Mouse (Mus musculus) hindbrain, embryonic 12.5 days (tissue): Measurements from ENCODE around the gene Lrrfip2. TPM values are rescaled to one million over a fixed set of nuclear protein-coding genes. Genes with fewer than 3 reads are reported as not detected.

Experiments used
- ATAC-seq: fragments of 200-750 bp; cut with Nextera tagmentation; 2 replicates; pipeline ENCODE4 v1.8.0; 2017; ENCODE audit warnings: moderate TSS enrichment; ENCODE audit not compliant: low FRiP score
- H3K27ac ChIP-seq: fragments of 300-500 bp; sonication (generic); 2 replicates; pipeline ENCODE4 v1.5.1; 2016; ENCODE audit warnings: mild to moderate bottlenecking
- H3K27me3 ChIP-seq: fragments of 300-500 bp; sonication (generic); 2 replicates; pipeline ENCODE4 v1.6.1; 2016; ENCODE audit warnings: mild to moderate bottlenecking
- H3K36me3 ChIP-seq: fragments of 300-500 bp; sonication (generic); 2 replicates; pipeline ENCODE4 v1.6.1; 2016; ENCODE audit warnings: mild to moderate bottlenecking
- H3K4me1 ChIP-seq: fragments of 300-500 bp; sonication (generic); 2 replicates; pipeline ENCODE4 v1.6.1; 2016
- H3K4me2 ChIP-seq: fragments of 300-500 bp; sonication (generic); replicated peaks from 2 replicates; pipeline ENCODE4 v1.6.1; 2016; ENCODE audit warnings: mild to moderate bottlenecking
- H3K4me3 ChIP-seq: fragments of 300-500 bp; sonication (generic); 2 replicates; pipeline ENCODE4 v1.5.1; 2016; ENCODE audit warnings: mild to moderate bottlenecking
- H3K9ac ChIP-seq: fragments of 300-500 bp; sonication (generic); 2 replicates; pipeline ENCODE4 v1.6.1; 2016; ENCODE audit warnings: mild to moderate bottlenecking, moderate library complexity
- H3K9me3 ChIP-seq: fragments of 300-500 bp; sonication (generic); replicated peaks from 2 replicates; pipeline ENCODE4 v1.6.1; 2016; ENCODE audit warnings: mild to moderate bottlenecking
- WGBS: fragments of 180-500 bp; shearing (Covaris S2); methylation state at CpG from one replicate; pipeline ENCODE4 v1.1.7; 2016; 5-methylcytosine and 5-hydroxymethylcytosine counted together
- polyA plus RNA-seq: library from polyadenylated mRNA; unstranded; fragments of >200 nt; fragmentation: Nextera tagmentation; extraction: Ambion mirVana; gene quantifications from 2 replicates; pipeline ENCODE4 v1.2.1, GENCODE M21; 2016

The Lrrfip2 gene
- polyA plus RNA-seq, 1 experiment from 2014 or later, result 50.5 TPM

DNA sequence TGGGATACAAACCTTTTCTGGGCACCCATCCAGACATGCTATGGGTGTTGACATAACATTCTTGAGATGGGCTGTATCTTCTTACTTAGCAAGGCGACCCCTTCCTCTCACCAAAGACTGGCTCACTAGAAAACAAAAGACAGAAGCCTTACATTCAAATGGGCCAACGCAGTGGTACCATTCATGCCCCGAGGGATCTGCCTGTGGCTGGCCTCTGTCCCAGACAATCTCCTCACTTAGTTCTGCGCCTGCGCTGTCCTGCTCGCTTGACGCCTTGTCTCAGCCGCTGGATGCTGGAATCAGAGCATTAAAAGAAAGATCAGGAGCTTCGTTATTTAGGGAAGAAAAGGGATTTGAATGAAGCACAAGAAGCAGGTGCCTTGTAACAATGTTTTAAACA lies 24.7 kb upstream of the Lrrfip2 start:
- Histone ChIP-seq H3K9me3 (no peaks in the 10 kb centered on the region), H3K4me3 (no peak overlapping the region), H3K4me1 (peaks cover 7% of the 10 kb centered on the region; the same call in 1 of the 2 replicates), H3K36me3 (no peaks in the 10 kb centered on the region), H3K4me2 (no peak overlapping the region), H3K27me3 (no peaks in the 10 kb centered on the region), H3K27ac (no peak overlapping the region), H3K9ac (no peak overlapping the region)
- ATAC-seq, result no peak
- WGBS, result 67% methylated on average over 9 of the region's 9 CpGs

DNA sequence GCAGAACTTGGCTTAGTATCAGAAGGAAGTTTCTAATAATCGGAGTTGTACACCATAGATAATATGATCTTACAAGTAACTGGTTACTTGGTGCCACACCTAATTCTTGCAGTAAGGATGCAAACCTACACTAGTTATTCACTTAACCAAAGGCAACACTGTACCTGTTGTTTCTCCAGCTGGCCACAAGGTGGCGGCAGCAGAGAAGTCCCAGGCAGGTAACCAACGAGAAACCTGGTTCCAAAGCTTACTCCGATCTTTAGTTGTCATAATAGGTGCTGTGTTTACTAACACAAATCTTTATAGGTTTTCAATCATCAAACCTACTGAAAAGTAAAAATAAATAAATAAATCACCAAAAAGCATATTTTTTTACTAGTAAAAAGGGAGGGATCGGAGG lies 24.3 kb upstream of the Lrrfip2 start:
- Histone ChIP-seq H3K27ac (no peak overlapping the region), H3K4me1 (peaks cover 7% of the 10 kb centered on the region; the same call in 1 of the 2 replicates), H3K9ac (no peak overlapping the region), H3K36me3 (no peaks in the 10 kb centered on the region), H3K4me2 (no peak overlapping the region), H3K4me3 (no peak overlapping the region), H3K27me3 (no peaks in the 10 kb centered on the region), H3K9me3 (no peaks in the 10 kb centered on the region)
- ATAC-seq, result no peak
- 35% methylated on average over 5 of the region's 5 CpGs for WGBS

DNA sequence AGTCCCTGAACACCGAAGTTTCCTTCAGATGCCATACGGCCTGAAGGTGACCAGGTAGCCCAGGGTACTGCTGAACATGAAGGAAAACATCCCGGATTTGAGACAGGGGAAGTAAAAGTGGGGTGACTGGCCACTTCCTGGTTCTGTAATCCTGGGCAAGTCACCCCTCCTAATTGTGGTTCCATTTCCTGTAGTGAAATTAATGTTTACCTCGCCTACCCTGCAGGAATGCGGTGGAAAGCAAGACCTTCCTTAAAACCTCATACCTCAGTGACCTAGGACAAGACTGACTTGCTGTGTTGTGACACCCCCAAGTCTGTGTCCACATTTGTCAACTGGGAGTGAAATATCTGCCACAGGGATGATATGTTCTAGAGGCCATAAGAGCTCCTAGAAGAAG lies 22.8 kb upstream of the Lrrfip2 start:
- no peak overlapping the region for H3K4me3 ChIP-seq
- H3K9ac ChIP-seq, result no peak overlapping the region
- no peaks in the 10 kb centered on the region for H3K36me3 ChIP-seq
- no peaks in the 10 kb centered on the region for H3K9me3 ChIP-seq
- no peak overlapping the region for H3K4me2 ChIP-seq
- no peak for ATAC-seq
- H3K4me1 ChIP-seq, result no peaks in the 10 kb centered on the region
- WGBS, result 83% methylated on average over 5 of the region's 5 CpGs
- H3K27ac ChIP-seq, result no peak overlapping the region
- H3K27me3 ChIP-seq, result no peaks in the 10 kb centered on the region

DNA sequence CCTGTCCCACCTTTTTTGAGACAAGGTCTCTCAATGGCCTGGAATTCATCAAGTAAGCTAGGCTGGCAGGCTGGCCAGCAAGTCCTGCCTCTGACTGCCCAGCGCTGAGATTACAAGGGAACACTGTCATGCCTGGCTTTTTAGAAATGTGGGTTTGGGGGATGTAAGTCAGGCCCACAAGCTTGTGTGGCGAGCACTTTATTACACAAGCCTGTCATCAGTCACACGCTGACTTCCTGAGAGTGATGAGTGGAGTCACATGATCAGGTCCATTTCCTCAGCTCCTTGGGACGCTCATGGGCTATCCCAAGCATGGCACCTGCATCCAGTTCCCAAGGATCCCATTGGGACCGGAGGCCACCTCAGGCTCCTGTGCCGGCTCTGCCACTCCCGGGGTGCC lies 21.7 kb upstream of the Lrrfip2 start:
- no peak overlapping the region for H3K27ac ChIP-seq
- H3K9me3 ChIP-seq, result no peaks in the 10 kb centered on the region
- ATAC-seq, result no peak
- WGBS, result 81% methylated on average over 7 of the region's 7 CpGs
- no peaks in the 10 kb centered on the region for H3K36me3 ChIP-seq
- no peak overlapping the region for H3K9ac ChIP-seq
- H3K27me3 ChIP-seq, result no peaks in the 10 kb centered on the region
- no peaks in the 10 kb centered on the region for H3K4me1 ChIP-seq
- H3K4me3 ChIP-seq, result no peak overlapping the region
- H3K4me2 ChIP-seq, result no peak overlapping the region

DNA sequence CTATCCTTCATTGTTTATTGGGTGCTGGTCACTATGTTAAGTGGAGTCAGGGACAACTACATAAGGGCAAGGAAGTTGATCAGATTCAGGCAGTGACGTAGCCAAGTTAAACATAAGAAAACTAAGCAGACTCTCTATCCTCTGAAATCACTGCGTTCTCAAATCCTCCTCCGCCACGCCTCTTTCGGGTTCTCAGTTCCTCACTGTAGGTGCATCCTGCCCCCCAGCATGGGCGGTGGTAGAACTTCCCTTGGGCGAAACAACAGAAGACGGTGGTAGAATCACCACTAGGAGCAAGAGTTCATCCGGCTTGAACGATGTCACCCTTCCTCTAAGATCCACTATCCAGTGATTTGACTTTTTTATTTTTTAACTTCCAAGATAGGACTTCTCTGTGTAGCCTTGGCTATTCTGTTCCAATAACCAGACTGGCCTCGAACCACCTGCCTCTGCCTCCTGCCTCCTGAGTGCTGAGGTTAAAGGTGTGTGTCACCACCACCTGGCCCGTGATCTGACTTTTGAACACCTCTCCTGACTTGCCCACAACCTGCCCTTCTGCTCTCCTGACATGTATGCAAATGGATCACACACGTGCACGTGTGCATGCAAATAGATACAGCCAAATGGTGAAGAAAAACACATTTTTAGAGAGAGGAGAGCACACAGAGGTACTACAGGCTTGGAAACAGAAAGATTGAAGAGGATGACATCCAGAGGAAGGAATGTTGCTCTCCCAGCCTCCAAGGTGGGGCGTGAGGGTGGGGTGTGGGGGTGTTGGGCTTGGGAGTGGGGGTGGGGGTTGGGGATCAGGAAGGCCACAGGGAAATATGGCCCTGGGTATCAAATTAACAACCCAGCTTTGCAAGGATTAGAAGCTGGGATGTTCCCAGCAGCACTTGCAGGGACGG lies 20.7 kb upstream of the Lrrfip2 start:
- Histone ChIP-seq H3K36me3 (no peaks in the 10 kb centered on the region), H3K9me3 (no peaks in the 10 kb centered on the region), H3K27ac (no peak overlapping the region), H3K4me2 (no peak overlapping the region), H3K4me3 (no peak overlapping the region), H3K4me1 (no peaks in the 10 kb centered on the region), H3K27me3 (no peaks in the 10 kb centered on the region), H3K9ac (no peak overlapping the region)
- WGBS, result 92% methylated on average over 16 of the region's 16 CpGs
- no peak for ATAC-seq

DNA sequence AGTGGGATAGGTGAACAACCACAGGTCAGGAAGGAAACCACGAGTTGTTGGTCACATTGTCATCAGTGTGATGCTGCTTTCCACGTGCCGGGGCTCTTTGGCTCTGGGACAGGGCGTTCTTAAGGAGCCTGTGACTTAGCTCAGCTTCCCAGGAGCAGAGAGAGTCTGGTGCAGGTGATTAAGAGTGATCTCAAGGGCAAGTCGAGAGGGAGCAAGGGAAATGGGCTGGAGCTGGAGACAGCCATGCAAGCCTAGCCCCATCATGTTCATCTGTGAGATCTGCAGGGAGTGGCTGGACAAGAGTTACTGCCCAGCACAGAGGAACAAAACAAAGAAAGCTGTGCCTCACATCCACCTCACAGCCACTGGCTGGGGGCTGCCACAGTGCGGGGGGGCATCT lies 19.8 kb upstream of the Lrrfip2 start:
- Histone ChIP-seq H3K4me3 (no peak overlapping the region), H3K27me3 (no peaks in the 10 kb centered on the region), H3K9me3 (no peaks in the 10 kb centered on the region), H3K27ac (no peak overlapping the region), H3K4me1 (no peaks in the 10 kb centered on the region), H3K4me2 (no peak overlapping the region), H3K9ac (no peak overlapping the region), H3K36me3 (no peaks in the 10 kb centered on the region)
- no peak for ATAC-seq
- 70% methylated on average over 6 of the region's 6 CpGs for WGBS

DNA sequence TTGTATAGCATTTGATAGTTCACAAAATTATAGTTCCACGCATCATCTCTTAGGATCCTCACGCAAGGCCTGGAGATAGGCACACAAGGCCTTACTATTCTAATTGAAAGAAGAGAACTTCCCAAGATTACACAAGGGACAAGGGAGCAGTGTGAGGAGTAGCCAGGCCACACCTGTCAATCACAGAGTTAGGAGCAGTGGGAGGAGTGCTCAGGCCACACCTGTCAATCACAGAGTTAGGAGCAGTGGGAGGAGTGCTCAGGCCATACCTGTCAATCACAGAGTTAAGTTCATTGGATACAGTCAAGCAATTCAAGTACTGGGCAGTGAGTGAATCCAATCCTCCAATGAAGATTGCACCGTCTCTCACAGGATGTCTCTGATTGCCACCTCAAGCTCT lies 17.0 kb upstream of the Lrrfip2 start:
- WGBS, result 89% methylated on average over 3 of the region's 3 CpGs
- no peak for ATAC-seq

DNA sequence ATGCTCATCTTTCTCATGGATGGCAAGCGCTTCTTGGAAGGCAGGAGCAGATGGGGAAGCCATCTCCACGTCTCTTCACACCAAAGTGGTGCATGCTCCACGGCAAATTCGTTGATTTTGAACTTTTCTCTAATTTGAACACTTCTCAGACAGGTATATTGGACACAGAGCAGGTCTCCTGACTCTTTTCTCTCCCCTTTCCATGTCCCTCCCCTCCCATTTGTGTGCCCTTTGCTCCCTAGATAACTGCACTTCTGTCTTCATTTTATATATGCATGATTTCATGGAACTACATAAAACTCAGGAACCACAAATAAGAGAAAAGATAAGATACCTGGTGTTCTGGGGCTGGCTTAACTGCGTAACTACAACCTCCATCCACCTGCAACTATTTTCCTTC lies 14.1 kb upstream of the Lrrfip2 start:
- no peak overlapping the region for H3K27ac ChIP-seq
- 87% methylated on average over 5 of the region's 5 CpGs for WGBS
- no peak for ATAC-seq
- no peak overlapping the region for H3K4me2 ChIP-seq
- H3K4me1 ChIP-seq, result no peaks in the 10 kb centered on the region
- no peaks in the 10 kb centered on the region for H3K27me3 ChIP-seq
- no peaks in the 10 kb centered on the region for H3K9me3 ChIP-seq
- H3K36me3 ChIP-seq, result no peaks in the 10 kb centered on the region
- H3K4me3 ChIP-seq, result no peak overlapping the region
- no peak overlapping the region for H3K9ac ChIP-seq

More for the DNA sequence above, 17.0 kb upstream of the Lrrfip2 start:
- Histone ChIP-seq H3K27me3 (no peaks in the 10 kb centered on the region), H3K9ac (no peak overlapping the region), H3K27ac (no peak overlapping the region), H3K36me3 (no peaks in the 10 kb centered on the region), H3K4me3 (no peak overlapping the region), H3K4me1 (no peaks in the 10 kb centered on the region), H3K9me3 (no peaks in the 10 kb centered on the region), H3K4me2 (no peak overlapping the region)

DNA sequence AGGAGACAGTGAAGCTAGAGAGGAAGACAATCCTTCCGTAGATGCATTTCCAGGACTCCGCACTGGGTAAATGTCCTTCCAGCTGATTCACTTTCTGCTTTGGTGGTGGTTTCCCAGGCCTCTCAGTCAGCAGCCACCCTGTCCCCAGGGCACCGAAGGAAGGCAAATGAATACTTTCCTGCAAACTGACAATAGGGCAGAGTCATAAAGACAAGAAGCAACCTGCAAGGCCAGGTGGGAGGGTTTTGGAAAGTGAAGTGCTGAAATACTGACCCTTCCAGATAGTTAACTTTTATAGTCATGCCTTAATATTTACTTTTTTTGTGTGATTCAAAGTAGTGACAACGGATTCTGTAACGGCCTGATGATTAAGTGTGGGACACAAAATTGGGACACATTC lies 13.5 kb upstream of the Lrrfip2 start:
- Histone ChIP-seq H3K9ac (no peak overlapping the region), H3K27me3 (no peaks in the 10 kb centered on the region), H3K9me3 (no peaks in the 10 kb centered on the region), H3K4me3 (no peak overlapping the region), H3K4me1 (no peaks in the 10 kb centered on the region), H3K27ac (no peak overlapping the region), H3K4me2 (no peak overlapping the region), H3K36me3 (no peaks in the 10 kb centered on the region)
- ATAC-seq, result no peak
- WGBS, result 87% methylated on average over 5 of the region's 5 CpGs

DNA sequence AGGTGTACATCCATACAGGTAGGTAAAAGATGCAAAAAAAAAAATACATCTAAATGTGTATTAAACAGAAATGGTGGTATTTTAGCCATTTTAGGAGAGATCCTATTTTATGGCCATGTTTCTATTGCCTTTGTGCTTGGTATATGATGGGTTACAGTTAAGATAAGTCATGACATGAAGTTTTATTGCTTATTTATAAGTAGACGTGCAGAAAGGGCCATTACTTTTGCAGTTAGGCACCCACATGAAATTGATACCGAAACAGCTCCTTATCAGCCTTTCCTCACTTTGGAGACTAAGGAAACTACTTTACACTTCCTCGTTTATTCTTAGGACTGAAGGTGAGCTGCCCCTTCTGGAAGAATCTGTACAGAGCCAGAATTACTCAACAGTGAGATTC lies 9.5 kb upstream of the Lrrfip2 start:
- Histone ChIP-seq H3K27me3 (no peaks in the 10 kb centered on the region), H3K9ac (no peak overlapping the region), H3K36me3 (no peaks in the 10 kb centered on the region), H3K4me3 (no peak overlapping the region), H3K4me2 (no peak overlapping the region), H3K9me3 (no peaks in the 10 kb centered on the region), H3K27ac (no peak overlapping the region), H3K4me1 (no peaks in the 10 kb centered on the region)
- 85% methylated on average over 3 of the region's 3 CpGs for WGBS
- no peak for ATAC-seq

DNA sequence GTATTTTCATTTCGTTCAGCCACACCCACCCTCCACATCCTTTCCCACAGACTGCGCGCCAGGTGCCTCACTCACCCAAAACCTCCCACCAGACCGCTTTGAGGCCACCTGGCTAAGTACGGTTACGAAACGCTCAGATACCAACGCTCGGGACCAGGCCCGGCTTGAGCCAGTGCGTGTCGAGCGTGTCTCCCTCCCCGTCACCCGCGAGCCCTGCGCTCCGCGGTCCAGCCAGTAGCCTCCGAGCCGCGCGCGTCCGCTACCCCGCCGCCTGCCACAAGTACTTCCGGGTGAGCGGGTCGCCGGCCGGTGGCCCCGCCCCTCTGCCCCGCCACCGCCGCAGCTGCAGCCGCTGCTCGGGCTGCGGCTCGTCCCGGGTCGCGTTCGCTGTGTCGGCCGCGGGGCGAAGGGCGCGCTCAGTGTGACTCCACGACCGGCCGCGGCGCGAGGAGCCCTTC lies 431 bp downstream of the Lrrfip2 start:
- peak; percentile 96 for ATAC-seq
- H3K9ac ChIP-seq, result peak overlapping the region; percentile 96
- H3K4me2 ChIP-seq, result peak overlapping the region; percentile 78
- no peaks in the 10 kb centered on the region for H3K9me3 ChIP-seq
- 0 out of 2 replicates have a peak, but pooled peaks cover 4% of the 10 kb centered on the region for H3K36me3 ChIP-seq
- H3K27ac ChIP-seq, result peak overlapping the region; percentile 90
- WGBS, result under 1% methylated on average over 45 of the region's 56 CpGs
- H3K4me3 ChIP-seq, result peak overlapping the region; percentile 98
- peaks cover 19% of the 10 kb centered on the region for H3K4me1 ChIP-seq
- H3K27me3 ChIP-seq, result no peaks in the 10 kb centered on the region

DNA sequence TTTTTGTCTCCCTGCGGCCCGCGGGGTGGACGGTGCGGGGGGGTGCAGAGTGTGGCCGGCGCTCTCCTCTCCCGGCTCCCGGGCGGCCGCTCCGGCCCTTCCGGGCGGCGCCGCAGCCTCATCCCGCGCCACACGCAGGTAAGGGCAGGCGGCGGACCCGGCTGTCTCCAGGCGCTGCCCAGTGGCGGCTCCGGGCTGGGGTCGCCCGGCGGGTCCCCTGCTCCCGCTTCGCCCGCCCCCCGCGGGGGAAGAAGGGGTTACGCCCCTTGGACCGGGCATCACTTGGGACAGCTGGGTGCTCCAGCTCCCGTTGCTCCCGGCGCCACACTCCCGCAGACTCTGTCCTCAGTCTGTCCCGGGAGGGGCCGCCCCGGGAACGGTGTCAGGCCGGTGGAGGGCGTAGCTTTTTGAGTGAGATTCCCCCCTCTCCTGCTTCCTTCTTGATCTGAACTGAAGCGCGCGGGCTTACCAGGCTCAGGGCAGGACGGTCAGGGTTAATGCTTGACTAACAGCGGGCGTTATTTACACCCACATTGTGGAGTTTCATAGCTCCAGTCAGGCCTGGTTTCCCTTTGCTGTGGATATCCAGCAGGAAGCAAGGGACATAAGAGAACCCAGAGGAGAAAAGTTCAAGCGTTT lies 979 bp downstream of the Lrrfip2 start:
- peak overlapping the region; percentile 96 for H3K9ac ChIP-seq
- H3K4me1 ChIP-seq, result peaks cover 19% of the 10 kb centered on the region
- no peaks in the 10 kb centered on the region for H3K27me3 ChIP-seq
- peak; percentile 91 for ATAC-seq
- WGBS, result under 1% methylated on average over 38 of the region's 52 CpGs
- H3K36me3 ChIP-seq, result 0 out of 2 replicates have a peak, but pooled peaks cover 4% of the 10 kb centered on the region
- H3K4me3 ChIP-seq, result peak overlapping the region; percentile 98
- no peaks in the 10 kb centered on the region for H3K9me3 ChIP-seq
- peak overlapping the region; percentile 78 for H3K4me2 ChIP-seq
- H3K27ac ChIP-seq, result peak overlapping the region; percentile 90
